Mouse (Mus musculus): ENCODE measurements around the gene Runx2. TPM values are rescaled to one million over a fixed set of nuclear protein-coding genes. Genes with fewer than 3 reads are reported as not detected.

Gene Runx2
- polyA plus RNA-seq, 1 experiment: 2.1 TPM

DNA sequence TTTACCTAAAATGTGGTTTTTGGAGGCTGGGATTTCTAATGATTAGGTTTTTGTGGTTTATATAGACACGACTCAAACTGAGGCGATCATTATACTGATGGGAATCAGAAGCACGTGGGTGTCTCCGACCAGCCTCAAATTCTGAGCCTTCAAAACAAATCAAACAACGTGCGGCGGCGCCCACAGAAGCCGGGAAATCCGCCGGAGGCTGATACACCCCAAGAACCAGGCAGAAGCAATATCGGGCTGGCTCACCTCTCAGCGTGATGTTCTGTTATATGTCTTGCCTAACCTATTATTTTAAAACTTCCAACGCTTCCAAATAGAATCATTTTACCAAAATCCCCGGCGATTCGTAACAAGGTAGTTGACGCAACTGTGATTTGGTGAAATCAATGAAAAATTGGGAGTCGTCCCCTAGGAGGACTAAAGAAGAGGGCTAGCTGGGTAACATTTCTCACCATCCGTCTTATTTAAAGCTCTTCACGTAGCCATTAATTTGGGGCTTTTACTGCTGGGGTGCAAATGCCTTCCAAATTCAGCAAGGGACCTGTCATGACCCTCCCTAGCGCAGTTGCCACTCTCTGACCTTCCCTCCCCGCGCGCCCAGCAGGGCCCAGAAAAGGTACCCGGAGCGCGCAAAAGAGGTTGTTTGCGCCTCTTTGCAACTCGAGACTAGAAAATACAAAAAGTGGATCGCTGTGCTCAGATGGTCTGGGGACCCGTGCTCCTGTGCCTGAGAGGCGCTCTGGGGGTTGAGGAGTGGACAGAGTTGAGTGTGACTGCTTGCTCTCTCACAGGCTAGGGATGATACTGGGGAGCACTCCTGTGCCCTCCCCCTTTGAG is 77.1 kb downstream of the Runx2 start:
- peaks cover 39% of the 10 kb centered on the region for H3K4me1 ChIP-seq
- TF ChIP-seq GATA1 (IDR thresholded peaks at IDR 0.05; ENCODE audit: borderline replicate concordance, low read length) (no peak), FLI1 (IDR thresholded peaks at IDR 0.05; ENCODE audit: low read length) (no peak)
- peaks cover 63% of the 10 kb centered on the region for H3K27me3 ChIP-seq (replicated peaks)
- peak overlapping the region; percentile 90 for H3K4me3 ChIP-seq (replicated peaks)
- no peaks in the 10 kb centered on the region for H3K9me3 ChIP-seq
- H3K36me3 ChIP-seq (replicated peaks; ENCODE audit: low read length): no peaks in the 10 kb centered on the region

DNA sequence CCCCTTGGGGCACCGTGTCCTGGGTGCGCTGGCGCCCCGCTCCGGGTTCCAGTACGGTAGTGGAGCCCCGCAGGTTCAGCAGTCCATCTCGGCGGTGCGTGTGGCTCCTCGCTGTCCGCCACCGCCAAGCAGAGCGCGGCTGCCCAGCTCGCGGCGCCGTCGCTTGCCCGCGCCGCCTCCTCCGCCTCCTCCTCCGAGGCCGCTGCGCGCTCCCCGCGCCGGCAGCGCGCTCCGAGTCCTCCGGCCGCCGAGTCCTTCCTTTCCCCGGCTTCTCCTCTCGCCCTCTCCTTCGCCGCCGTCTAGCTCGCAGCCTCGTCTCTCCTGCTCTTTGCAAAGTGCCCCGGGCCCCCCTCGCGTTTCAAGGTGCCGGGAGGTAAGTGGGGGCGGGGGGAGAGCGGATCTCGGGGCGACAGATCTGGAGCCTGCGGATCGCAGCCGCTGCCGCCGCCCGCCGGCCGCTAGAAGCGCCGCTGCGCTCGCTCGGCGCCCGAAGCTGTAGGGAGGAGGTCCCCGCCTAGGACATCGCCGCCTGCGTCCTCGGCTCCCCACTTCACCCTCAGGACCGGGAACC is 78.5 kb downstream of the Runx2 start:
- peaks cover 39% of the 10 kb centered on the region for H3K4me1 ChIP-seq
- TF ChIP-seq GATA1 (IDR thresholded peaks at IDR 0.05; ENCODE audit: borderline replicate concordance, low read length) (no peak), FLI1 (IDR thresholded peaks at IDR 0.05; ENCODE audit: low read length) (no peak)
- peak overlapping the region; percentile 96 for H3K4me3 ChIP-seq (replicated peaks)
- no peaks in the 10 kb centered on the region for H3K36me3 ChIP-seq (replicated peaks; ENCODE audit: low read length)
- H3K9me3 ChIP-seq: no peaks in the 10 kb centered on the region
- peaks cover 63% of the 10 kb centered on the region for H3K27me3 ChIP-seq (replicated peaks)

DNA sequence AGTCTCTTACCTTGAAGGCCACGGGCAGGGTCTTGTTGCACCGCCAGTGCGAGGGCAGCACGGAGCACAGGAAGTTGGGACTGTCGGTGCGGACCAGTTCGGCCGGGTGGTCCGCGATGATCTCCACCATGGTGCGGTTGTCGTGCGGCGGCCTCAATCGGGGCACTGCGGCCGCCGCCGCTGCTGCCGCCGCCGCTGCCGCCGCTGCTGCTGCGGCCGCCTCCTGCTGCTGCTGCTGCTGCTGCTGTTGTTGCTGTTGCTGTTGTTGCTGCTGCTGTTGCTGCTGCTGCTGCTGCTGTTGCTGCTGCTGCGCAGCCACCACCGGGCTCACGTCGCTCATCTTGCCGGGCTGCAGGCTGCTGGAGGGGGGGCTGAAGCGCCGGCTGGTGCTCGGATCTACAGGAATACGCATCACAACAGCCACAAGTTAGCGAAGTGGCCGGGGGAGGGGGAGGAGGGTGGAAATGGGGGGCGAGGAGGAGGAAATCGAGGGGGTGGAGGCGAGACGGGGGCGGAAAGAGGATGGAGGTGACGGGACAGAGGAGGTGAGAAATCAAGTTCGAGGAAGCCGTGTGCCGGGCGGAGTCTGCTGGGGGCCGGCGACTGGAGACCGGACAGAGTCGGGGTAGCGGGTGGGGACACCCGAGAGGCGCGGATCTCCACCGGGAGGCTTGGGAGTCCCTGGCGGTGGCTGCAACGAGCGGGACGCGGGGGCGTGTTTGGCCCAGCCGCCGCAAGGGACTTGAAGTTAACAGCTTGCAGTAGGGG is 79.2 kb downstream of the Runx2 start:
- TF ChIP-seq FLI1 (IDR thresholded peaks at IDR 0.05; ENCODE audit: low read length) (no peak), GATA1 (IDR thresholded peaks at IDR 0.05; ENCODE audit: borderline replicate concordance, low read length) (no peak)
- Histone ChIP-seq H3K4me3 (replicated peaks) (peak overlapping the region; percentile 96), H3K27me3 (replicated peaks) (peaks cover 56% of the 10 kb centered on the region)

DNA sequence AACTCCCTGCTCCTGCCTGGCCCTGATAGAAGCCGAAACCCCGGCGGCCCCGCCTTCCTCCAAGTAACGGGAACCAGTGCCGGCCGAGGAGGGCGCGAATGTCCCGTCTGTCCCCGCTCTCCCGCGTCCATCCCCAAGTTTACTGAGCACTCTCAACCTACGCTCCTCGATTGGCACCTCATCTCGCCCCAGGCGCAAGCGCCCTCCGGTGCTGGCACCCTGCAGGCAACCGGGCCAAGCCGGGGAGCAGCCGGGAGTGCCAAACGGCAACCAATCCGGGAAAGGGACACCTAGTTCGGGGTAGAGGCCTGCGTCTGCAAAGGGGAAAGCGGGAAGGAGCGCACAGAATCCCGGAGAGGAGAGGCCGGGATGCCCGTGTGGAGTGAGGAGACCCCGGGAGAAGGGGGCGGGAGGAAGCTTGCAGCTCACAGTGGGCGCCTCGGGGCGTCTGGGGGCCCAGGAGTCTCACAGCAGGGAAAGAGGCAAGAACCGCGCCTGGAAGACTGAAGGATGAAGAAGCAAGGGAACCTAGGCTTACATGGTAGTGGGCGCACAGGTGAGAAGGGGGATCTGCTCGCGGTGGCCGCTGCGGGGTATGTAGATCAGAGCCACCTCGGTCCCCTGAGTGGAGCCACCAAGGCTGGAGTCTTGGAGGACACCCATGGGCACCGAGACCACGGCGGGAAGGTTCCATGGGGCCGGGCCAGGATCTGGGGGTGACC is 79.9 kb downstream of the Runx2 start:
- TF ChIP-seq FLI1 (IDR thresholded peaks at IDR 0.05; ENCODE audit: low read length) (no peak), GATA1 (IDR thresholded peaks at IDR 0.05; ENCODE audit: borderline replicate concordance, low read length) (no peak)
- Histone ChIP-seq H3K4me1 (peaks cover 39% of the 10 kb centered on the region), H3K9me3 (no peaks in the 10 kb centered on the region), H3K27me3 (replicated peaks) (peaks cover 56% of the 10 kb centered on the region), H3K36me3 (replicated peaks; ENCODE audit: low read length) (no peaks in the 10 kb centered on the region), H3K4me3 (replicated peaks) (peak overlapping the region; percentile 96)

More for the DNA sequence above, 79.2 kb downstream of the Runx2 start:
- Histone ChIP-seq H3K9me3 (no peaks in the 10 kb centered on the region), H3K36me3 (replicated peaks; ENCODE audit: low read length) (no peaks in the 10 kb centered on the region), H3K4me1 (peaks cover 39% of the 10 kb centered on the region)

DNA sequence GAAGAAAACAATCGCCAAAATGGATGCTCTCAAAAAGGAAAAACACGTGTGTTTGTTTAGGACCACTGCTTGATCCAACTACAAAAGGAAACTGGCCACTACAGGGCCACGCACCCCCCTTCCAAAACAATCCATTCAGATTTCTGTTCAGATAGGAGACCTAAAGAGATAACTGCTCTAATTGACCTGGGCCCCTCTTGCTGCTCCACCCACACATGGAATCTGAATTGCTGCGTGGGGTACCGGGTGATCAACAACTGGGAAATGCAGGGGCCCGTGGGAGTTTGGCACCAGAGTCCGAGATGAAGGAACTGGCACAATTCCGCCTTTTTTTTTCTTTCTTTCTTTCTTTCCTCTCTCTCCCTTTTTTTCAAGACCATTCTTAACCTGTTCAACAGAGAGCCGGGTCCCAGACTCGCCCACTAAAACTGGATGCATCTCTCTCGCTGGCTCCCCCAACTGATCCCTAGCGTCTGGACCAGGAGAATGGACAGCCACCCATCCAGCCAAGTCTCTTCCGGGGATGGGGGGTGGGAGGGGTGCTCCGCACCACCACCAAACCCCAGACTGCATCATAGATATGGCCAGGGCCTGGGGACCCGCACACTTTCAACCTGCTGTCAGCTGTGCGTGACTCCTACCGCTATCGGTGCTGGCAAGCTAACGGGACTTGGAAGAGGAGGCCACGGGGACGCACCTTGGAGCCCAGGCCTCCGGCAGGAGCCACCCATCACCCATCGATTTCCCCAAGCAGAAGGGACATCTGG is 80.9 kb downstream of the Runx2 start:
- H3K27me3 ChIP-seq (replicated peaks): peaks cover 47% of the 10 kb centered on the region
- TF ChIP-seq FLI1 (IDR thresholded peaks at IDR 0.05; ENCODE audit: low read length) (no peak), GATA1 (IDR thresholded peaks at IDR 0.05; ENCODE audit: borderline replicate concordance, low read length) (no peak)
- H3K9me3 ChIP-seq: no peaks in the 10 kb centered on the region
- H3K4me1 ChIP-seq: peaks cover 40% of the 10 kb centered on the region
- H3K36me3 ChIP-seq (replicated peaks; ENCODE audit: low read length): no peaks in the 10 kb centered on the region
- peak overlapping the region; percentile 96 for H3K4me3 ChIP-seq (replicated peaks)

DNA sequence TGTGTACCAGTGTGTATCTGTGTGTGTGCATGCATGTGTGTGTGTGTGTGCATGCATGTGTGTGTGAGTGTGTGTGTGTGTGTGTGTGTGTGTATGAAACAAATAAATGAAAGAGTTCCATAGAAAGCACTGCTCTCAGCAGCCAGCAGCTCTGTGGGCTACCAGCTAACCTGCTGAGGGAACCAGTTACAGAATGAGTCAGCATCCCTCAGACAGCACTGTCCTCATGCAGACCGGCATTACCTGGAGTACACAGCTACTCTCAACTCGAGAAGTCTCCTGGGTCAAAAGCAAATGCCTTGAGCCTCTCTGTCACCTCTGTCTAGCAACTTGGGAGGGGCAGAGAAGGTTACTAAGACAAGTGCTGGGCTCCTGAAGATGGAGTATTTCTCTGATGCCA is 86.1 kb downstream of the Runx2 start:
- Histone ChIP-seq H3K4me3 (replicated peaks) (no peak overlapping the region), H3K9me3 (no peaks in the 10 kb centered on the region), H3K27me3 (replicated peaks) (peaks cover 4% of the 10 kb centered on the region), H3K4me1 (peaks cover 20% of the 10 kb centered on the region), H3K36me3 (replicated peaks; ENCODE audit: low read length) (peaks cover 5% of the 10 kb centered on the region)
- TF ChIP-seq FLI1 (IDR thresholded peaks at IDR 0.05; ENCODE audit: low read length) (no peak), GATA1 (IDR thresholded peaks at IDR 0.05; ENCODE audit: borderline replicate concordance, low read length) (no peak)

DNA sequence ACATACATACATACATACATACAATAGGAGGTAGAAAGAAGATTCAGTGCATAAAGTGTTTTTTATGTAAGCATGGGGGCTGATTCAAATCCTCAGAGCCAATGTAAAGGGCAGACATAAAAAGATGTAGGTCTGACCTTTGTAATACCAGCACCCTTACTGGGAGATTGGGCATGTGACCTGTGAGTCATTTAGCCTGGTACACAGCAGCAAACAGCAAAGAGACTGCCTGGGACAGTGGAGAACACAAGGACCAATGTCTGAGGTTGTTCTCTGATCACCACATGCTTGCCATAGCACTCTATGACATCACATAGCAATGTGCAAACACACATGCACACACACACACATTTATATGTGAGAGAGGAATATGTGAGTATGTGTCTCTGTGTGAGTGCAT is 86.9 kb downstream of the Runx2 start:
- H3K4me3 ChIP-seq (replicated peaks): no peak overlapping the region
- TF ChIP-seq GATA1 (IDR thresholded peaks at IDR 0.05; ENCODE audit: borderline replicate concordance, low read length): no peak
- no peak for TF ChIP-seq FLI1 (IDR thresholded peaks at IDR 0.05; ENCODE audit: low read length)

DNA sequence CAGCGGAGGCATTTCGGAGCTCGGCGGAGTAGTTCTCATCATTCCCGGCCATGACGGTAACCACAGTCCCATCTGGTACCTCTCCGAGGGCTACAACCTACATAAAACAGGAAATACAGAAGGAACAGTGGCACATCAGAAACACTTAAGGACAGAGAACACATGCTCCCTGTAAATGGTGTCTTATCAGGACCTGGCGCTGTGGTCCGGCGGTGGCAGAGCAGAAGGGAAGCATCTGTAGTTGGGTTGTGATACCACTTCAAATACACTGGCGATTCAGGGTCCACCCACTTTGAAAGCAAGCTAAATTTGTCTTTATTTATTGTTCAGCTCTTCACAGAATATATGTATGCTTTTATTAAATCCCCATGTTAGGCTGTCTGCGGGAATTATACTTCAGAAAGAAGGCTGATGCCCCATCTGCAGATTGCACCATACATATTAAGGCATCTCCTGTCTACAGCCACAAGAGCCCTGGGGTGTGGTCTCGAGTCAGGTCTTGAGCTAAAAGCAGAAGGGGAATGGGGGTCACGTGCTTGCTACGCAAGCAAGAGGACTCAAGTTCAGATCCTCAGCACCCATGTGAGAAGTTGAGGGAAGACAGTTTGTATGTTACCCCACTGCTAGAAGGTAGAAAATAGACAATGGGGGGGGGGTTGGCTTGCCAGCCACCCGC is 89.7 kb downstream of the Runx2 start:
- Histone ChIP-seq H3K27me3 (replicated peaks) (peaks cover 3% of the 10 kb centered on the region), H3K4me1 (peaks cover 37% of the 10 kb centered on the region), H3K9me3 (no peaks in the 10 kb centered on the region), H3K4me3 (replicated peaks) (no peak overlapping the region), H3K36me3 (replicated peaks; ENCODE audit: low read length) (peaks cover 5% of the 10 kb centered on the region)
- no peak for TF ChIP-seq GATA1 (IDR thresholded peaks at IDR 0.05; ENCODE audit: borderline replicate concordance, low read length)
- no peak for TF ChIP-seq FLI1 (IDR thresholded peaks at IDR 0.05; ENCODE audit: low read length)

More for the DNA sequence above, 86.9 kb downstream of the Runx2 start:
- peaks cover 3% of the 10 kb centered on the region for H3K27me3 ChIP-seq (replicated peaks)
- peaks cover 5% of the 10 kb centered on the region for H3K36me3 ChIP-seq (replicated peaks; ENCODE audit: low read length)
- no peaks in the 10 kb centered on the region for H3K9me3 ChIP-seq
- peaks cover 20% of the 10 kb centered on the region for H3K4me1 ChIP-seq
